Mouse (Mus musculus) left cerebral cortex, adult 6 months (tissue): ENCODE data around the gene Tmem205. TPM values are rescaled to one million over a fixed set of nuclear protein-coding genes. Genes with fewer than 3 reads are reported as not detected.

Source experiments
- long read RNA-seq, 2 experiments: library from polyadenylated mRNA; unstranded; transcript quantifications; one replicate each; pipeline ENCODE4 v2.0.0; 2019 to 2020
- polyA plus RNA-seq: library from polyadenylated mRNA; unstranded; fragments of <200 nt; fragmentation: Nextera tagmentation; gene quantifications from 2 replicates; pipeline ENCODE4 v1.2.3, GENCODE M21; 2021

Gene Tmem205
- polyA plus RNA-seq: 87.3 and 88.2 TPM in 2 replicates
- long read RNA-seq, experiment 1, transcript Tmem205-201 (4 exons, 785 nt): major isoform, 9 of 34 reads
- long read RNA-seq, experiment 1, partial matches to known transcripts: 12 of 34 reads
- long read RNA-seq, experiment 1, other reads (novel, unspliced or antisense): 8 of 34 reads
- long read RNA-seq, experiment 2, transcript Tmem205-201 (4 exons, 785 nt): major isoform, 37 of 70 reads
- long read RNA-seq, experiment 2, partial matches to known transcripts: 2 of 70 reads
- long read RNA-seq, experiment 2, other reads (novel, unspliced or antisense): 25 of 70 reads

GRCm38 (mm10) chr9:21927208-21927753 lies at the start of gene Tmem205, which contains the start of gene Ccdc159:
Gene Tmem205 (minus strand): TSS chr9:21927556.
Gene Ccdc159 (plus strand): TSS chr9:21927471.

GRCm38 (mm10) chr9:21963417-21963816 lies 36.1 kb upstream of the Tmem205 start, which contains the start of gene Epor:
Gene Epor (minus strand): TSS chr9:21963506.

GRCm38 (mm10) chr9:21955570-21956281 lies 28.4 kb upstream of the Tmem205 start, which contains the start of gene Swsap1:
Gene Swsap1 (plus strand): TSS chr9:21955755.

GRCm38 (mm10) chr9:21936692-21937570 lies 9.6 kb upstream of the Tmem205 start, which contains the start of gene Plppr2:
Gene Plppr2 (plus strand): TSS chr9:21937033.

GRCm38 (mm10) chr9:21918035-21918592 lies 9.2 kb downstream of the Tmem205 start, which contains the start of gene Rab3d:
Gene Rab3d (minus strand): TSS chr9:21918192.

Other genes starting within 250 kb of the Tmem205 start
- gene Ldlr, start 204.1 kb downstream of the Tmem205 start, polyA plus RNA-seq: 4.4 and 5.9 TPM in 2 replicates
- 4.0 and 4.3 TPM in 2 replicates for gene Spc24, start 167.3 kb downstream of the Tmem205 start, polyA plus RNA-seq
- 1.4 and 1.9 TPM in 2 replicates for gene Kank2, start 128.8 kb downstream of the Tmem205 start, polyA plus RNA-seq
- not detected in 2 replicates for gene Angptl8, start 92.0 kb downstream of the Tmem205 start, polyA plus RNA-seq
- 3.2 and 3.9 TPM in 2 replicates for gene Dock6, start 74.9 kb downstream of the Tmem205 start, polyA plus RNA-seq
- 6.7 and 6.8 TPM in 2 replicates for gene Rab3d, start 9.4 kb downstream of the Tmem205 start, polyA plus RNA-seq
- gene Ccdc159, start 85 bp downstream of the Tmem205 start, polyA plus RNA-seq: 8.4 and 9.2 TPM in 2 replicates
- gene Plppr2, start 9.5 kb upstream of the Tmem205 start, polyA plus RNA-seq: 75.3 and 142 TPM in 2 replicates
- 6.2 and 17.7 TPM in 2 replicates for gene Swsap1, start 28.2 kb upstream of the Tmem205 start, polyA plus RNA-seq
- gene Epor, start 36.0 kb upstream of the Tmem205 start, polyA plus RNA-seq: 16.7 and 18.2 TPM in 2 replicates
- gene Rgl3, start 61.9 kb upstream of the Tmem205 start, polyA plus RNA-seq: 1.0 and 1.5 TPM in 2 replicates
- gene Ccdc151, start 75.1 kb upstream of the Tmem205 start, polyA plus RNA-seq: 2.7 TPM in 2 replicates
- 24.2 and 25.2 TPM in 2 replicates for gene Prkcsh, start 75.2 kb upstream of the Tmem205 start, polyA plus RNA-seq
- 21.2 and 23.5 TPM in 2 replicates for gene Elavl3, start 124.5 kb upstream of the Tmem205 start, polyA plus RNA-seq
- gene Gm49318, start 143.7 kb upstream of the Tmem205 start, polyA plus RNA-seq: not detected in 2 replicates
- gene Zfp653, start 143.8 kb upstream of the Tmem205 start, polyA plus RNA-seq: 3.5 and 4.6 TPM in 2 replicates
- 51.1 and 51.8 TPM in 2 replicates for gene Ecsit, start 157.9 kb upstream of the Tmem205 start, polyA plus RNA-seq
- 0.49 and 0.67 TPM in 2 replicates for gene Cnn1, start 171.7 kb upstream of the Tmem205 start, polyA plus RNA-seq
- 175 and 193 TPM in 2 replicates for gene Elof1, start 189.6 kb upstream of the Tmem205 start, polyA plus RNA-seq
- gene Acp5, start 208.2 kb upstream of the Tmem205 start, polyA plus RNA-seq: 0.21 and 0.39 TPM in 2 replicates
- 173 and 183 TPM in 2 replicates for gene Pigyl, start 229.3 kb upstream of the Tmem205 start, polyA plus RNA-seq